Mouse (Mus musculus) liver, embryonic 11.5 days (tissue): ENCODE results near the gene Wwc2. TPM values are rescaled to one million over a fixed set of nuclear protein-coding genes. Genes with fewer than 3 reads are reported as not detected.

Experiments
- ATAC-seq: fragments of 200-750 bp; cut with Nextera tagmentation; replicated peaks from 2 replicates; pipeline ENCODE4 v1.8.0; 2017; ENCODE audit warnings: moderate number of reproducible peaks, mild to moderate bottlenecking, moderate TSS enrichment, moderate library complexity; ENCODE audit not compliant: low FRiP score
- DNase-seq: peaks from one replicate; pipeline ENCODE4 v3.0.0-alpha.2; 2017; ENCODE audit warnings: low spot score
- H3K27ac ChIP-seq: fragments of 300-500 bp; sonication (generic); 2 replicates; pipeline ENCODE4 v1.5.1; 2014; ENCODE audit warnings: mild to moderate bottlenecking, low read depth, low read length, control low read depth
- H3K27me3 ChIP-seq: fragments of 300-500 bp; sonication (generic); replicated peaks from 2 replicates; pipeline ENCODE4 v1.6.1; 2014; ENCODE audit warnings: low read length, mixed read lengths; ENCODE audit not compliant: control insufficient read depth, insufficient read depth
- H3K36me3 ChIP-seq: fragments of 300-500 bp; sonication (generic); 2 replicates; pipeline ENCODE4 v1.6.1; 2014; ENCODE audit warnings: mild to moderate bottlenecking, low read length, moderate library complexity, mixed read lengths; ENCODE audit not compliant: control insufficient read depth, insufficient read depth
- H3K4me1 ChIP-seq: fragments of 300-500 bp; sonication (generic); replicated peaks from 2 replicates; pipeline ENCODE4 v1.6.1; 2014; ENCODE audit warnings: low read length, mixed read lengths; ENCODE audit not compliant: control insufficient read depth, insufficient read depth
- H3K4me2 ChIP-seq: fragments of 300-500 bp; sonication (generic); 2 replicates; pipeline ENCODE4 v1.6.1; 2014; ENCODE audit warnings: mild to moderate bottlenecking, control low read depth, moderate library complexity
- H3K4me3 ChIP-seq: fragments of 300-500 bp; sonication (generic); 2 replicates; pipeline ENCODE4 v1.5.1; 2014; ENCODE audit warnings: low read depth, low read length, control low read depth
- H3K9ac ChIP-seq: fragments of 300-500 bp; sonication (generic); 2 replicates; pipeline ENCODE4 v1.6.1; 2014; ENCODE audit warnings: low read depth, low read length, control low read depth
- H3K9me3 ChIP-seq: fragments of 300-500 bp; sonication (generic); 2 replicates; pipeline ENCODE4 v1.6.1; 2016; ENCODE audit warnings: low read length, inconsistent platforms, mixed read lengths; ENCODE audit not compliant: control insufficient read depth
- WGBS: fragments of 180-500 bp; shearing (Covaris S2); extraction: QIAGEN DNeasy Blood & Tissue Kit; methylation state at CpG from one replicate; pipeline ENCODE4 v1.1.7; 2014; 5-methylcytosine and 5-hydroxymethylcytosine counted together
- polyA plus RNA-seq: library from polyadenylated mRNA; unstranded; fragments of >200 nt; fragmentation: Nextera tagmentation; extraction: Ambion mirVana; gene quantifications from 2 replicates; pipeline ENCODE4 v1.2.1, GENCODE M21; 2014

Gene Wwc2
- polyA plus RNA-seq, 1 experiment from 2014 or later: 7.3 TPM

DNA sequence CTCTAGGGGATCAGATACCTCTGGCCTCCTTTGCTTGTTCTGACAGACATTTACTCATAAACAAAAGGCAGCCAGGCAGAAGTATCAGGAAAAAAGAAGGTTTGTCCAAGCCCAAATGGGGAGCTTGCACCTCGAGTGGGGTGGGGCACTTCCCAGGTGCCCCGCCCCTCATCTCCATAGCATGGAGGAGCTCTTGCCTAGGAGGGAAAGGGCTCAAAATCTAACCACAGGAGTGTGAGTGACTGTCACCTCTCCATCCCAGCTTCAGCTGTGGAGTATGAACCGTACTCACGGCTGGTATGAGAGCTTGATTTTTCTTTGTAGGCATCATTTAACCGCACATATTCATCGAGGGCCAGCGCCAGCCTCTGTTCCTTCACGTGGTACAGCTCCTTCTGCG lies 90.4 kb downstream of the Wwc2 start:
- H3K9ac ChIP-seq: no peak overlapping the region
- DNase-seq (no peak), ATAC-seq (no peak)
- H3K36me3 ChIP-seq: no peaks in the 10 kb centered on the region
- no peaks in the 10 kb centered on the region for H3K9me3 ChIP-seq
- no peak overlapping the region for H3K27ac ChIP-seq
- no peak overlapping the region for H3K4me2 ChIP-seq
- H3K4me1 ChIP-seq: no peaks in the 10 kb centered on the region
- no peak overlapping the region for H3K4me3 ChIP-seq
- H3K27me3 ChIP-seq: no peaks in the 10 kb centered on the region
- 88% methylated on average over 9 of the region's 9 CpGs for WGBS

DNA sequence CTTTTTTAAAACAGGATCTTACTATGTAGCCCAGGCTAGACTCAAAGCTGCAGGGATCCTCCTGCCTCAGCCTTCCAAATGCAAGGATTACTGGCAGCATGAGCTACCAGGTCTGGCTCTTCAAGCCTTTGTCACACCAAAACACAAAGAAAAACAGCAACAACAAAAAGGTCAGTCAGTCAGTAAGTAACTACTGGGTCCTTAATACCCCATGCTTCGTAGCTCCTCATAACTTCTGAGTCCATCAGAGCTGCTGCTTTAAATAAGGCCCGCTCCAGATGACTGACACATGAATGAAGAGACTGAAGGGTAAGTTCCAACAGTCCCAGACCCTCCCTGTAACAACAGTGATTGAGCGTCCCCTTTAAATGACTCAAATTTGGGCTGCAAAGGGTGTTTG lies 90.8 kb downstream of the Wwc2 start:
- no peak overlapping the region for H3K9ac ChIP-seq
- H3K4me3 ChIP-seq: no peak overlapping the region
- H3K9me3 ChIP-seq: no peaks in the 10 kb centered on the region
- H3K4me2 ChIP-seq: no peak overlapping the region
- no peak overlapping the region for H3K27ac ChIP-seq
- no peaks in the 10 kb centered on the region for H3K36me3 ChIP-seq
- H3K4me1 ChIP-seq: no peaks in the 10 kb centered on the region
- no peaks in the 10 kb centered on the region for H3K27me3 ChIP-seq
- DNase-seq (no peak), ATAC-seq (no peak)
- WGBS: 92% methylated on average over 3 of the region's 3 CpGs

DNA sequence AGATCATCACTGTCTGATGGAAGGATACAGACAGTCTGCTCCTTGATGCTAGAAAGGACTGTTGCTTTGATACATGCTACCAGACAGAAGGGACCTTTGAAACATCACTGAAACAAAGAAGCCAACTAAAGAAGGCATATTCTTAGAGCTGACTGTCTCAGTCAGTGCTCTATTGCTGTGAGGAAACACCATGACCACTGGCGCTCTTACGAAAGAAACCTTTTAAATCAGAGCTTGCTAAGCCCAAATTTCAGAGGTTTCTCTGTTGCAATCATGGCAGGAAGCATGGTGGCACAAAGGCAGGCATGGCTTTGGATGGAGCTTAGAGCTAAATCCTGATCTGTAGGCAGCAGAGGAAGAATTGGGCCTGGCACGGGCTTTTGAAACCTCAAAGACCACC lies 98.3 kb downstream of the Wwc2 start:
- Histone ChIP-seq H3K9ac (no peak overlapping the region), H3K9me3 (no peaks in the 10 kb centered on the region), H3K27me3 (no peaks in the 10 kb centered on the region), H3K4me1 (no peaks in the 10 kb centered on the region), H3K4me3 (no peak overlapping the region), H3K36me3 (no peaks in the 10 kb centered on the region), H3K4me2 (no peak overlapping the region), H3K27ac (no peak overlapping the region)
- DNase-seq (no peak), ATAC-seq (no peak)
- 89% methylated on average over 3 of the region's 3 CpGs for WGBS

DNA sequence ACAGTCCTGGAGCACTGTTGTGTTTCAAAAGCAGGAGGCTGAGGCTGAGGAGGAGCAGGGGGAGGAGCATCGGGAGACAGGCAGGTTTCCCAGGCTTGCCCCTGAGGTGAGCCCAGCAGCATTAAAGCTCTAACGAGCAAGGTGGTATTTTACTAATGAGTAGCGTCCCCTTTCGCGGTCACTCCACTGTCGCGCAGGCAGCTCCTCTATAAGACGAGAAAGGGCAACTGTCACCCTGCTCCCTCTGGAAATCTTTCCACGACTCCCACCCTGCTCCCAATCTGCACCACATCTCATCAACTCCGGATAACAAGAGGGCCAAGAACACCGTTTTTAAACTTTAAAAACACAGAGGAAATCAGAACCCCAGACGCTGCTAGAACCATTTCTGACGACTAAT lies 99.1 kb downstream of the Wwc2 start:
- no peak for ATAC-seq
- H3K4me1 ChIP-seq: no peaks in the 10 kb centered on the region
- H3K36me3 ChIP-seq: no peaks in the 10 kb centered on the region
- 75% methylated on average over 13 of the region's 13 CpGs for WGBS
- no peak overlapping the region for H3K27ac ChIP-seq
- DNase-seq: no peak
- no peaks in the 10 kb centered on the region for H3K9me3 ChIP-seq
- no peaks in the 10 kb centered on the region for H3K27me3 ChIP-seq
- H3K4me2 ChIP-seq: no peak overlapping the region
- no peak overlapping the region for H3K4me3 ChIP-seq
- no peak overlapping the region for H3K9ac ChIP-seq

DNA sequence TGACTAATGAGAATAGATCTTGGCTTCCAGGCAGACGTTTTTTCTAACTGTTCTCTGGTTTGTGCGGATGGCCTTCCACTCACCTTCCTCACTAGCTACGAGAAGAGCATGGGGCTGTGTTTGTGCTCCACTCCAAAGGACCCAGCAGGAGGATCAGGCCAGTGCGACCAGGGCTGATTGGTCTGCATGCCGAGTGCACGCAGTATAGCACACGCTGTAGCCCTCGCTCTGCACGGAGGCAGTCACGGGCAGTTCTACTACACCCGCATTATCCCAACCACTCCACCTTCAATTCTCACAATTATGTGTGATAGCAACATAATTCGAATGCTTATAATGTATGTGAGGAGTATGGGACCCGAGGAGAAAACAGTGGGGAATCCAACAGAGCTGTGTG lies 99.9 kb downstream of the Wwc2 start:
- Histone ChIP-seq H3K4me2 (no peak overlapping the region), H3K4me1 (no peaks in the 10 kb centered on the region), H3K27ac (no peak overlapping the region)

DNA sequence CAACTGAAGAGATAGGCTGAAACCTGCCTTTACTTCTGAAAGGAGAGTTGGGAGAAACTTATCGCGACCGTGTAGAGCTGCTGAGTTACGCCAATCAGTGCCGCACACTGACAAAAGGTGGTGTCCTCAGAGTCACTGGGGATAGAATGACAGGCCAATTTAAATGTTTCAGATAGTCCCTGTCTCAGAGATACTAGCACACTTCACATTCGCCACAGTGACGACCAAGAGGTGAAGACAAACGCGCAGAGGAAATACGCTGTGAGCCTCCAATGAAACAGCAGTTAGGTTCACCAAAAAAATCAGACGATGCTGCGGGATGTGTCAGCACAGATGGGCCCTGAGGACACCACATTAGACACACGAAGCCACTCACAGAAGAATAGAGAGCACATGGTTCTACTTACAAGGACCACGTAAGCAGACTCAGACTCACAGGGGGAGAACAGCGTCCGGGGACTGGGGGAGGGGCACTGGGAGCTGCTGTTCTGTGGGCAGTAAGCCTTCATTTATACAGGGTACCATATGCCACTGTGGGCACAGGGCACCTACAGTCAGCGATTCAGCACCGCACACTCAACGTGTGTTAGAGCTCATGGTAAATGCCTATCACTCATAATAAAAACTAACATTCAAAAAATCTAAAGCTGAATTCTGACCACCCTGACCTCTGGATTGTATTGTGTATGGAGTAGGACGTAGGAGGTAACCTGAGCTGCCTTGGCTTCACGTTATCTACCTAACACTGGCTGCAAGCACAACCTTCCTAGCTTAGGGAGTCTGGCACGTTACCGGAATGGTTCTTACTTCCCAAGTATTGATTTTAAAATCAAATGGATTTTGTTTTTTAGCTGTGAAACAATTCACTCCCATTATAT lies 100.5 kb downstream of the Wwc2 start:
- Histone ChIP-seq H3K4me2 (no peak overlapping the region), H3K4me3 (no peak overlapping the region), H3K27ac (no peak overlapping the region), H3K9me3 (no peaks in the 10 kb centered on the region), H3K36me3 (no peaks in the 10 kb centered on the region), H3K27me3 (no peaks in the 10 kb centered on the region), H3K4me1 (no peaks in the 10 kb centered on the region), H3K9ac (no peak overlapping the region)
- WGBS: 76% methylated on average over 23 of the region's 23 CpGs
- DNase-seq (no peak), ATAC-seq (no peak)

More for the DNA sequence above, 99.9 kb downstream of the Wwc2 start:
- no peaks in the 10 kb centered on the region for H3K27me3 ChIP-seq
- no peak overlapping the region for H3K9ac ChIP-seq
- no peaks in the 10 kb centered on the region for H3K9me3 ChIP-seq
- no peak for ATAC-seq
- DNase-seq: no peak
- no peaks in the 10 kb centered on the region for H3K36me3 ChIP-seq
- H3K4me3 ChIP-seq: no peak overlapping the region
- WGBS: 83% methylated on average over 13 of the region's 13 CpGs

DNA sequence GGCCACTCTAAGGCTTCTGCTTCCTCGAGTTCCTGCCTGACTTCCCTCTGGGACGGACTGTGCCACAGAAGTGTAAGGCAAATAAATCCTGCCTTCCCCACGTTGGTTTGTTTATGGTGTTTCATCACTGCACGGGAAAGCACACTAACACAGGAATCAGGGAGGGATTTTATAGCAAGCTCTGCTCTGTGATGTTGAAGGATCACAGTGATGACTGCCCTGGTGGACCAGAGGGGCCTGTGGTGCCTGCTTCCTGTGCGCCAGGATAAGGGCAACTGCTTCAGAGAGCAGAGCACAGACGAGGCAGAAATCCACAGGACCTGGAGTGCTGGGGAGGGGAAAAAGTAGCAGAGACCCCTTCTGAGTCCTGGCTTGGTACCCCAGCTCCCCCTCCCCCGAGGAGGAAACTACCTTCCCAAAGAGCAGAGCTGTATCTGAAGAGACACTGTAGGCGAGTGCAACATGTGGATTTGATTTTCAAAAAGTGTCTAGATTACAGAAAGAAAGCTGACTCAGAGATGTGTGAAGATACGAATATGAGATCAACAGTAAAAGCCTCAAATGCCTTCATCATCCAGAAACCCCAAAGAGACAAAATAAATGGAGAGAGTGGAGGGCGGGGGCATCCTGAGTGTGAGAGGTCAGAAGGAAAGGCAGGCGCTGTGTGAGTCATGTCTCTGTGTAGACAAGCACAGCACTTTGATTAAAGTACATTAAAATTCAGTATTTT lies 101.7 kb downstream of the Wwc2 start:
- no peaks in the 10 kb centered on the region for H3K4me1 ChIP-seq

DNA sequence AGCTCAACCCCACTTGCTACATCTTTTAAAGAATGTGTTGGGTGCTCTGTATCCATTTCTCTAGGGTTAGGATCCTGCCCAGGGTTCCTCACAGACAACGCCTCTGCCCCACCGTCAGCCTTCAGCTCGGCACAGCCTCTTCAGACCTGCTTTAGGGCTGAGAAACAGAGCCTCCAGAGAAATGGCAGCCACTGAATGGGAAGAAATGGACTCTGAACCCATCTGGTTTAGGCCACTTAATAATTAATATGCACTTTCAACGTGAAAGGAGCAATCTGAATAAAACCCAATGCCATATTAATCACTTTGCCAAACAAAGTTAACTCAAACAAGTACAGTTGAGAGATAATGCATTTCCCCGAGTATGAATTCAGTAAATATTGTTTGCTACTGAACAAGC lies 106.4 kb downstream of the Wwc2 start:
- Histone ChIP-seq H3K27me3 (no peaks in the 10 kb centered on the region), H3K27ac (no peak overlapping the region), H3K9ac (no peak overlapping the region), H3K4me3 (no peak overlapping the region), H3K9me3 (no peaks in the 10 kb centered on the region), H3K4me2 (no peak overlapping the region), H3K36me3 (peaks cover 5% of the 10 kb centered on the region), H3K4me1 (no peaks in the 10 kb centered on the region)
- WGBS: 87% methylated on average over 5 of the region's 5 CpGs
- ATAC-seq (no peak), DNase-seq (no peak)

More for the DNA sequence above, 101.7 kb downstream of the Wwc2 start:
- no peak overlapping the region for H3K9ac ChIP-seq
- no peak for ATAC-seq
- DNase-seq: no peak
- no peaks in the 10 kb centered on the region for H3K9me3 ChIP-seq
- H3K36me3 ChIP-seq: no peaks in the 10 kb centered on the region
- 47% methylated on average over 11 of the region's 11 CpGs for WGBS
- H3K4me2 ChIP-seq: no peak overlapping the region
- H3K4me3 ChIP-seq: no peak overlapping the region
- H3K27ac ChIP-seq: no peak overlapping the region
- H3K27me3 ChIP-seq: no peaks in the 10 kb centered on the region

DNA sequence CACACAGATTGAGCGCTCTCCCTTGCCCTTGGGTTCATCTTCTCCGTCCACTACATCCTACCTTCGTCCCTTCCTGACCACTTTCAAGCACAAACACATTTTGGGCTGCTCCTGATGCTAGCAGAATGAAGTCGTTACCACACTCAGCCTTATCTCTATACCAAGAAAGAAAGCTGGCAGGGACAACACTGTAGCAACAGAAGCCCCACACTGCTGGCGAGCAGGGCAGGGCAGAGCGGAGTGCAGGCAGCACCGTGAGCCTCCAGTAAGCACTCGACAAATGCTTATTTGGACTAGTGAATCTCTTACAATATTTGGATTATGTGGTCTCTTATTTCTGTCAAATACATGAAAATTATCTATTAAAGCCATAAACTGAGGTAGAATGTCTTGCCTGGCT lies 107.0 kb downstream of the Wwc2 start:
- Histone ChIP-seq H3K4me2 (no peak overlapping the region), H3K27ac (no peak overlapping the region), H3K27me3 (no peaks in the 10 kb centered on the region), H3K9ac (no peak overlapping the region), H3K4me1 (no peaks in the 10 kb centered on the region), H3K36me3 (peaks cover 5% of the 10 kb centered on the region), H3K4me3 (no peak overlapping the region), H3K9me3 (no peaks in the 10 kb centered on the region)
- no peak for DNase-seq
- ATAC-seq: no peak
- WGBS: 84% methylated on average over 8 of the region's 8 CpGs
